Mouse (Mus musculus) forebrain, embryonic 16.5 days (tissue): ENCODE results near the gene Ubl7. TPM values are rescaled to one million over a fixed set of nuclear protein-coding genes. Genes with fewer than 3 reads are reported as not detected.

Experiments
- ATAC-seq: fragments of 200-750 bp; cut with Nextera tagmentation; 2 replicates; pipeline ENCODE4 v1.8.0; 2017; ENCODE audit warnings: mild to moderate bottlenecking, moderate library complexity
- H3K27ac ChIP-seq: fragments of 300-500 bp; sonication (generic); 2 replicates; pipeline ENCODE4 v1.5.1; 2014; ENCODE audit warnings: low read length, control low read depth
- H3K27me3 ChIP-seq: fragments of 300-500 bp; sonication (generic); replicated peaks from 2 replicates; pipeline ENCODE4 v1.6.1; 2014; ENCODE audit warnings: low read length; ENCODE audit not compliant: control insufficient read depth, insufficient read depth
- H3K36me3 ChIP-seq: fragments of 300-500 bp; sonication (generic); 2 replicates; pipeline ENCODE4 v1.6.1; 2014; ENCODE audit not compliant: control insufficient read depth, insufficient read depth
- H3K4me1 ChIP-seq: fragments of 300-500 bp; sonication (generic); replicated peaks from 2 replicates; pipeline ENCODE4 v1.6.1; 2014; ENCODE audit warnings: low read length; ENCODE audit not compliant: control insufficient read depth, insufficient read depth
- H3K4me2 ChIP-seq: fragments of 300-500 bp; sonication (generic); 2 replicates; pipeline ENCODE4 v1.6.1; 2014; ENCODE audit warnings: mild to moderate bottlenecking, low read length, control low read depth
- H3K4me3 ChIP-seq: fragments of 300-500 bp; sonication (generic); replicated peaks from 2 replicates; pipeline ENCODE4 v1.5.1; 2014; ENCODE audit warnings: mild to moderate bottlenecking, low read length, control low read depth
- H3K9ac ChIP-seq: fragments of 300-500 bp; sonication (generic); replicated peaks from 2 replicates; pipeline ENCODE4 v1.6.1; 2014; ENCODE audit warnings: low read depth, low read length, control low read depth
- H3K9me3 ChIP-seq: fragments of 300-500 bp; sonication (generic); 2 replicates; pipeline ENCODE4 v1.6.1; 2016; ENCODE audit warnings: low read length; ENCODE audit not compliant: control insufficient read depth
- WGBS: fragments of 180-500 bp; shearing (Covaris S2); extraction: QIAGEN DNeasy Blood & Tissue Kit; methylation state at CpG from one replicate; pipeline ENCODE4 v1.1.7; 2014; 5-methylcytosine and 5-hydroxymethylcytosine counted together
- polyA plus RNA-seq: library from polyadenylated mRNA; unstranded; fragments of >200 nt; fragmentation: Nextera tagmentation; extraction: Ambion mirVana; gene quantifications from 2 replicates; pipeline ENCODE4 v1.2.1, GENCODE M21; 2015

The Ubl7 gene
- polyA plus RNA-seq, 1 experiment from 2014 or later, result 174 TPM

DNA sequence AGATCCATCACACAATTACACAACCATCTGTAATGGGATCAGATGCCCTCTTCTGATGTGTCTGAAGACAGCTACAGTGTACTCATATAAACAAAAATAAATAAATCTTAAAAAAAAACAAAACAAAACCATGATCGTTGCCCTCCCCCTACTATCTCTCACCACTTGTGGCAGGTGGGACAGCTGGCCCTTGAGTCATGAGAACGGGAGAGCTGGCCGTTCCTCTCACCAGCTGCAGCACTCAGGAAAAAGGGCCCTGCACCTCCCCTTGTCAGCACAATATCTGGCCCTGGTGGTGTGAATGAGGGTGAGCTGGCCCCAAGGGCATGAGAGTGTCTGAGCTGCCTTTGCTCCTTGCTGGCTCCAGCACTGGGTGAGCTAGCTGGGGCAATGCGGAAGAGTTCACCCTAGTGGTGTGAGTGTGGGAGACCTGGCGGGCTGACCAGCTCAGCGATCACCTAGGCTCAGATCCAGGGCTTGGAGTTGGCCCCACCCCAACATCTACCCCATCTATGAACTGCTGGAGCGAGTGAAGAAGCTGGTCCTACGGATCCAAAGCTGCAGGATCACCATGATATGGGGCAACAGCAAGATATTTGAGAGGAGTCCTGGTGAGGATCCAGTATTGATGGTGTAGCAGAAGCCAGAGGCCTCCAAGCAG lies 7.1 kb upstream of the Ubl7 start:
- ATAC-seq, result no peak
- Histone ChIP-seq H3K27me3 (no peaks in the 10 kb centered on the region), H3K4me3 (no peak overlapping the region), H3K9me3 (no peaks in the 10 kb centered on the region), H3K4me1 (peaks cover 20% of the 10 kb centered on the region), H3K9ac (no peak overlapping the region), H3K4me2 (no peak overlapping the region), H3K36me3 (no peaks in the 10 kb centered on the region), H3K27ac (no peak overlapping the region)
- 76% methylated on average over 8 of the region's 8 CpGs for WGBS

DNA sequence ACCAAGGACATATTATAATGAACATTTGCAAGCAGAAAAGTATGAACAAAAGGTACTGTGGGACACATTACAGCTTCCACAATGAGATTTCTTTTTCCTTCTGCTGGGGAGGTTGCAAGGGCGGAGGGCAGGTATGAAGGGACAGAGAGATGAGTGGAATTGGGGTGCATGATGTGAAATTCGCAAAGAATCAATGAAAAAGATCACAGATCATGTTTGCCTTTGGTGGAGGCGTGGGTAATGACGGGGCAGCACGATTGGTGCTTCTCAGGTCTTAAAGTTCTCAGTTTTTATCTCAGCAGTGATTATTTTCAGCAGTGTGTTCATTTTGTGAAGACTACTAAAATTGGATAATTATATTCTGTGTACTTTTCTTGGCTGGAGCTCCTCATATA lies 6.5 kb upstream of the Ubl7 start:
- Histone ChIP-seq H3K4me1 (peaks cover 20% of the 10 kb centered on the region), H3K27me3 (no peaks in the 10 kb centered on the region), H3K4me3 (no peak overlapping the region), H3K4me2 (no peak overlapping the region), H3K9ac (no peak overlapping the region), H3K27ac (no peak overlapping the region), H3K36me3 (no peaks in the 10 kb centered on the region), H3K9me3 (no peaks in the 10 kb centered on the region)
- no peak for ATAC-seq
- 94% methylated on average over 5 of the region's 5 CpGs for WGBS

DNA sequence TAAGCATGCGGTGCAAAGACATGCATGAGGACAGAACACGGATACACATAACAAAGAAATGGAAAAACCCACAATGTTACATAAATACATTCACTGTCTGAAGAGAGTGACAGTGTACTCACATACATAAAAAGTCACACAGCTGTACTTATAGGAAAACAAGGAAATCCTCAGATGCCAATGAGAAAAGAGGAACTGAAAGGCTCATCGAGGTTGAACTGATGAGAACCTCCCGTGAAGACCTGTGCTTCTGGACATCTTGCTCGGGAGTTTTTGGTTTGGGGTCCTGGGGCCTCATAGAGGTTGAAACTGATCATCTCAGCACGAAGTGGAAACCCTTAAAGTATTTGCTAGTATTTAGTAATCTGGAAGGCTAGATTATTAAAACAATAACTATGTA lies 3.6 kb upstream of the Ubl7 start:
- no peak overlapping the region for H3K4me2 ChIP-seq
- no peak overlapping the region for H3K27ac ChIP-seq
- H3K9ac ChIP-seq, result no peak overlapping the region
- no peaks in the 10 kb centered on the region for H3K36me3 ChIP-seq
- H3K4me3 ChIP-seq, result no peak overlapping the region
- no peaks in the 10 kb centered on the region for H3K9me3 ChIP-seq
- no peak for ATAC-seq
- WGBS, result 81% methylated on average over 6 of the region's 6 CpGs
- no peaks in the 10 kb centered on the region for H3K27me3 ChIP-seq
- peaks cover 17% of the 10 kb centered on the region for H3K4me1 ChIP-seq

DNA sequence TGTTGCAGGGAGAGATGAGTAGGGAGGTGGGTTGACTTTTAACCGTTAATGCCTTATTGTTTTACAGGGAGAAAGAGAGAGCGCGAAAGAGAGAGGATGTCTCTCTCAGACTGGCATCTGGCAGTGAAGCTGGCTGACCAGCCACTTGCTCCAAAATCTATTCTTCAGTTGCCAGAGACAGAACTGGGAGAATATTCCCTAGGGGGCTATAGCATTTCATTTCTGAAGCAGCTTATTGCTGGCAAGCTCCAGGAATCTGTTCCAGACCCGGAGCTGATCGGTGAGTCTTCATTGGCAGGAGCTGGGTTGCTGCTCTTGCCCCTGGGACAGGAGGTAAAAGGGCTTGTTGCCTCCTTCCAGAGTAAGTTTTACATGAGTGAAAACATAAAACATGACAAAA lies 1.8 kb downstream of the Ubl7 start:
- peaks cover 3% of the 10 kb centered on the region; the same call in 1 of the 2 replicates for H3K36me3 ChIP-seq
- no peaks in the 10 kb centered on the region for H3K27me3 ChIP-seq
- peaks cover 15% of the 10 kb centered on the region for H3K4me1 ChIP-seq
- H3K9ac ChIP-seq, result no peak overlapping the region
- ATAC-seq, result no peak
- 91% methylated on average over 5 of the region's 5 CpGs for WGBS
- no peak overlapping the region for H3K27ac ChIP-seq
- H3K4me3 ChIP-seq, result no peak overlapping the region
- no peak overlapping the region for H3K4me2 ChIP-seq
- H3K9me3 ChIP-seq, result no peaks in the 10 kb centered on the region

DNA sequence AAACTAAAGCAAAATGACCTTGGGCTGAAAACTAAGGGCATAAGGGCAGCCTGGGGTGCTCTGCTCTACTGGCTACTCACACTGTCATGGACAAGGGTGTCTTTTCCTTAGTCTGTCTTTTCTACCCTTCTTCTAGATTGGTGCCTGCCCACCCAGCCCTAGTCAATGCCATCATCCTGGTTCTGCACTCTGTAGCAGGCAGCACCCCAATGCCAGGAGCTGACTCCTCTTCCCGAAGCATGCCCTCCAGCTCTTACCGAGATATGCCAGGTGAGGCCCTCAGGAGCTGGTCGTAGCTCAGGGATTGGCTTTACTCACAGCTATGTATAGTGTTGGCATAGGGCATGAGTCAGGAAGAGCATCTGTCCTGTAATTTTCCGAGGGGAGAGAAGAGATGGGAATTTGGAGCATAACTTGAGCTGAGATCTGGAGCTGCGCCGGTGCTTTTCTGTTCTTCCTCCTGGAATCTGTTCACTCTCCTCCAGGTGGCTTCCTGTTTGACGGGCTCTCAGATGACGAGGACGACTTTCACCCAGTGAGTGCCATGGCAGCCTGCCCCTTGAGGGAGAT lies 10.8 kb downstream of the Ubl7 start:
- H3K9me3 ChIP-seq, result no peaks in the 10 kb centered on the region
- no peak for ATAC-seq
- no peak overlapping the region for H3K9ac ChIP-seq
- WGBS, result 92% methylated on average over 9 of the region's 9 CpGs
- no peaks in the 10 kb centered on the region for H3K4me1 ChIP-seq
- H3K4me3 ChIP-seq, result no peak overlapping the region
- H3K27ac ChIP-seq, result no peak overlapping the region
- no peak overlapping the region for H3K4me2 ChIP-seq
- peaks cover 43% of the 10 kb centered on the region for H3K36me3 ChIP-seq
- no peaks in the 10 kb centered on the region for H3K27me3 ChIP-seq

DNA sequence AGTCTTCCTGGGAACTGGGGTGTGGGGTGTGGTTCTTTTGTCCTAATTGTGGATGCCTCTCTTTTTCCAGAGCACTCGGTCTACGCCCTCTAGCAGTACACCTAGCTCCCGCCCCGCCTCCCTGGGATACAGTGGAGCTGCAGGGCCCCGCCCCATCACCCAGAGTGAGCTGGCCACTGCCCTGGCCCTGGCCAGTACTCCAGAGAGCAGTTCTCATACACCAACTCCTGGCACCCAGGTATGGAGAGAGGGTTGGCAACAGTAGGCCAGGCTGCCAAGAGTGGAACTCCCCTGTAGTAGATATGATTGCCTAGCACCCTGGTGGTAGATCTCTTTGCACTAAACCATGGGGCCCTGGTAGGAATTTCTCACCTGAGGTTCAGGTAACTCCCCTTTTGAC lies 11.6 kb downstream of the Ubl7 start:
- no peak overlapping the region for H3K27ac ChIP-seq
- H3K4me2 ChIP-seq, result no peak overlapping the region
- no peaks in the 10 kb centered on the region for H3K9me3 ChIP-seq
- no peak overlapping the region for H3K9ac ChIP-seq
- no peak for ATAC-seq
- WGBS, result 97% methylated on average over 5 of the region's 5 CpGs
- H3K4me3 ChIP-seq, result no peak overlapping the region
- H3K36me3 ChIP-seq, result peaks cover 48% of the 10 kb centered on the region
- no peaks in the 10 kb centered on the region for H3K4me1 ChIP-seq
- no peaks in the 10 kb centered on the region for H3K27me3 ChIP-seq

DNA sequence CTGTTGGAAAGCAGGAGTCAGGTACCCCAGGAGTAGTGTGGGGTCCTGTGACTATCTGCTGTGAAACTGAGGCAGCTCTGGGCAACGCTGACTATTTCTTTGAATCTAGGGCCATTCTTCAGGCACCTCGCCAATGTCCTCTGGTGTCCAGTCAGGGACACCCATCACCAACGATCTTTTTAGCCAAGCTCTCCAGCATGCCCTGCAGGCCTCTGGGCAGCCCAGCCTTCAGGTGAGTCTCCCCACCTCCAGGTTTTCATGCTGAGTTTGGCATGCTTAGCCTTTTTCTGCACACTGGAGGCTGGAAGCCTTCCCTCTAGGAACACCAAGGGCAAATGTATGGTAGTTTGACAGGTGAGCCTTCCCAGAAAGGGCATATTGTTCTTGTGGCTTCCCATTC lies 12.3 kb downstream of the Ubl7 start:
- WGBS, result 95% methylated on average over 3 of the region's 3 CpGs
- H3K4me1 ChIP-seq, result no peaks in the 10 kb centered on the region
- no peaks in the 10 kb centered on the region for H3K27me3 ChIP-seq
- H3K36me3 ChIP-seq, result peaks cover 48% of the 10 kb centered on the region
- ATAC-seq, result no peak
- H3K9me3 ChIP-seq, result no peaks in the 10 kb centered on the region
- H3K9ac ChIP-seq, result no peak overlapping the region
- no peak overlapping the region for H3K27ac ChIP-seq
- no peak overlapping the region for H3K4me2 ChIP-seq
- no peak overlapping the region for H3K4me3 ChIP-seq

DNA sequence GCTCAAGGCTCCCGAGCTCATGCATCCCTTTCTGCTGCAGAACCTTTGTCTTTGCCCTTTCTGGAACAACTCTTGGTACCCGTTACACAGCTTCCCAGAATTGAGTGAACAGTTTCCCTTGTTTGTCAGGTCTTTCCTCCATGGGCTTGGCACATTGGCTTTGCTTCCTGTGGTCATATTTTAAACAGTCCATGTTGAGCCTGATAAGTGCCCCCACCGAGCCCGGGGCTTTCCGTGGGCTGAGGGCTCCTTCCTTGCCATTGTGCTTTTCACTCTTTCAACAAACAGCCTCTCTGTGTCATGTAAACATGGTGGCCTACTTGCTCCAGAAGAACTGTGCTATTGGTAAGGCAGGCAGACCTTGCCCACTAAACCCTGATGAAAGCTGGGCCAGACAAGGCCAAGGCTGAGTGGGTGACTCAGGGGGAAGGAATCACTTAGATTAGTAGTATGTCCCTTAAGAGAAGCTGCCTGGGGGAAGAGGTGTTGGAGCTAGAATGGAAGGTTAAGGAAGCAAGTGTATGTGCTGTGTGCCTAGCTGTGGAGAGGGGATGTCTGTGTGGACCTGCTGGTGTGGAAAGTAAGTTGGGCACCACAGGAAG lies 20.5 kb downstream of the Ubl7 start:
- Histone ChIP-seq H3K4me2 (no peak overlapping the region), H3K4me1 (peaks cover 12% of the 10 kb centered on the region; the same call in 1 of the 2 replicates), H3K27me3 (no peaks in the 10 kb centered on the region), H3K4me3 (no peak overlapping the region), H3K27ac (no peak overlapping the region), H3K36me3 (peaks cover 12% of the 10 kb centered on the region), H3K9me3 (no peaks in the 10 kb centered on the region), H3K9ac (no peak overlapping the region)
- no peak for ATAC-seq
- WGBS, result 86% methylated on average over 5 of the region's 5 CpGs

DNA sequence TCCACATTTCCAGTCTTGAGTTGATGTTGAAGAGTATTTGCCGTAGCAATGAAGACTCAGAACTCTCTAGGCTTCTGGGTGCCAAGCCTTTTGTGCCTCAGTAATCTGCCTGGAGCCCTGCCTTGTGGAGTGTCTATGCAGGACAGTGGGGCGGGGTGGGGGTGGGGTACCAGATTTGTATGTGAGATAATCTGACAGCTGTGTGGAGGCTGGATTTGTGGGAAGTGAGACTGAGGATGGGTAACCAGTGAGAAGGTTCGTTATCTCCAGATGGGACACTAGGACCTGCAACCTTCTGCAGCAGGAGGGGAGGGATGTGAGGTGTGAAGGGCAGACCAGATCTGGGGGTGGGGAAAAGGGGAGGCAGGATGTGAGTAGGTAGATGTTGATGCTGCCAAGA lies 21.5 kb downstream of the Ubl7 start:
- H3K4me2 ChIP-seq, result no peak overlapping the region
- H3K4me1 ChIP-seq, result peaks cover 16% of the 10 kb centered on the region
- H3K4me3 ChIP-seq, result no peak overlapping the region
- 66% methylated on average over 3 of the region's 3 CpGs for WGBS
- no peak for ATAC-seq
- H3K36me3 ChIP-seq, result 0 out of 2 replicates have a peak, but pooled peaks cover 6% of the 10 kb centered on the region
- H3K9ac ChIP-seq, result no peak overlapping the region
- H3K27ac ChIP-seq, result no peak overlapping the region
- no peaks in the 10 kb centered on the region for H3K9me3 ChIP-seq
- no peaks in the 10 kb centered on the region for H3K27me3 ChIP-seq
